Mouse (Mus musculus) heart, postnatal 4 days (tissue): Measurements from ENCODE around the gene Klhl7. TPM values are rescaled to one million over a fixed set of nuclear protein-coding genes. Genes with fewer than 3 reads are reported as not detected.

Experiments
- DNase-seq: peaks from one replicate; pipeline ENCODE4 v3.0.0; 2021
- total RNA-seq, 2 experiments: library from RNA; stranded (reverse); gene quantifications; 2 replicates each; pipeline ENCODE4 v1.2.3; 2021

Klhl7 gene
- 10 to 100 TPM; 60.2 to 62.0 TPM for total RNA-seq

GRCm38 (mm10) chr5:24100106-24100809 is at the start of gene Klhl7:
Gene Klhl7, plus strand, starts transcription at chr5:24100605.
- DNase-seq, result peak; percentile 90

GRCm38 (mm10) chr5:24051755-24052675 is 48.4 kb upstream of the Klhl7 start:
- no peak for DNase-seq

GRCm38 (mm10) chr5:24053245-24054190 is 46.9 kb upstream of the Klhl7 start:
- DNase-seq, result peak; percentile 73

GRCm38 (mm10) chr5:24054382-24054781 is 46.0 kb upstream of the Klhl7 start:
- no peak for DNase-seq

GRCm38 (mm10) chr5:24056865-24057264 is 43.5 kb upstream of the Klhl7 start:
- DNase-seq, result no peak

- peak; percentile 30 for DNase-seq
These were observed 42.8 kb upstream of the Klhl7 start for GRCm38 (mm10) chr5:24057592-24057991.

- DNase-seq, result no peak
These were observed 39.5 kb upstream of the Klhl7 start for GRCm38 (mm10) chr5:24060949-24061348.

- no peak for DNase-seq
These were observed 37.4 kb upstream of the Klhl7 start for GRCm38 (mm10) chr5:24063034-24063433.

GRCm38 (mm10) chr5:24063545-24063944 is 36.9 kb upstream of the Klhl7 start:
- DNase-seq, result no peak

GRCm38 (mm10) chr5:24068955-24069354 is 31.4 kb upstream of the Klhl7 start:
- no peak for DNase-seq

- DNase-seq, result no peak
These were observed 28.4 kb upstream of the Klhl7 start for GRCm38 (mm10) chr5:24072031-24072430.

- peak; percentile 81 for DNase-seq
These were observed 23.3 kb upstream of the Klhl7 start for GRCm38 (mm10) chr5:24076986-24077718.

GRCm38 (mm10) chr5:24077739-24078306 is 22.6 kb upstream of the Klhl7 start:
- no peak for DNase-seq

- DNase-seq, result no peak
These were observed 21.8 kb upstream of the Klhl7 start for GRCm38 (mm10) chr5:24078420-24079179.

GRCm38 (mm10) chr5:24080826-24081225 is 19.6 kb upstream of the Klhl7 start:
- DNase-seq, result no peak

GRCm38 (mm10) chr5:24084835-24085234 is 15.6 kb upstream of the Klhl7 start:
- DNase-seq, result no peak

GRCm38 (mm10) chr5:24086241-24086640 is 14.2 kb upstream of the Klhl7 start:
- DNase-seq, result no peak

GRCm38 (mm10) chr5:24086865-24087264 is 13.5 kb upstream of the Klhl7 start:
- no peak for DNase-seq

- DNase-seq, result no peak
These were observed 12.0 kb upstream of the Klhl7 start for GRCm38 (mm10) chr5:24088451-24088850.

- no peak for DNase-seq
These were observed 7.9 kb upstream of the Klhl7 start for GRCm38 (mm10) chr5:24092496-24092895.

- no peak for DNase-seq
These were observed 5.0 kb upstream of the Klhl7 start for GRCm38 (mm10) chr5:24095393-24095792.
